Mouse (Mus musculus) cerebellum, postnatal 14 days (tissue): ENCODE data around the gene Cdh12.
"Not testable (repeated sequence)": the region's sequence is repeated elsewhere in the genome, so short reads cannot be mapped to it uniquely, and the experiment has no call there.

ENCODE experiments used
- DNase-seq, 2 experiments: peaks; one replicate each; pipeline ENCODE4 v3.0.0; 2021; ENCODE audit warnings: mixed read lengths in 2 of 2

The Cdh12 gene

GRCm38 (mm10) chr15:20448861-20449663 is at the start of gene Cdh12:
TSS of gene Cdh12 (plus strand) at chr15:20449265.
- DNase-seq, result peak; percentile 15 to 31

DNA sequence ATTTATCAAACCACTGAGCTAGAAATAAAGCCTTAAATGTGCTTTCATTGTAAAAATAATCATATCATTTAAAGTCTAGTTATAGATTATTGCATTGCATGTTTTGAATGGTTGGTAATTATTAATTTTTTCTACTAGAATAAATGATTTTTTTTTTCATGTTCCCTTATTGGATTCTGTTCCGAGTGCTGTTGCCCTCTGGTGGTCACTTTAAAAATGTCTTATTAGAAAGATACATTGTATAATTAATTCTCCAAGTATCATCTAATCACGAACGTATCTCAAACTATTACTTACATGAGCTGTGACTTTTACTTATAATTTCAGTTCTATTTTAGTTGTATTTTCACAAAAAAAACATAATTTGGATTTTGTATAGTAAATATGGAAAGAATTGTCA is 45.5 kb upstream of the Cdh12 start:
- peak; percentile 10 to 13 for DNase-seq

GRCm38 (mm10) chr15:20413397-20413796 is 35.7 kb upstream of the Cdh12 start:
- DNase-seq, result no peak

DNA sequence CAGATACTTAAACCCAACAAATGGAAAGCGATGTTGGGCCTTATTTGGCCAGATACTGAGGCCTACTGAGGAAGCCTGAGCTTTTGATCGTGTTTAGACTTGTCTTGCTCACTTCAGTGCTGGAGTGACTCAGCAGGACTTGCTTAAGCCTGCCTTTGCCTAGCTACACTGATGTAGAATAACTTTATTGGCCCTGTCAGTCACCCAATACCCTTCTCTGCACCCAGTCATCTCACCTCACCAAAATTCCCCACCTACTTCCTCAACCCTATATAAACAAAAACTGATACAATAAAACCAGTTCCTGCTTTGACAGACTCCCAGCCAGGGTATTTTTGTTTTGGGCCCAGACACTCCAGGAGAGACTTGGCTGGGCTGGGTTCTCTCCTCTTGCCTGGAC is 12.7 kb upstream of the Cdh12 start:
- peak in 1 of 2 experiments; percentile 4 for DNase-seq

GRCm38 (mm10) chr15:20450558-20450957 is 1.5 kb downstream of the Cdh12 start:
- DNase-seq, result no peak

- DNase-seq, result no peak
These were observed 9.4 kb downstream of the Cdh12 start for GRCm38 (mm10) chr15:20458508-20458907.

DNA sequence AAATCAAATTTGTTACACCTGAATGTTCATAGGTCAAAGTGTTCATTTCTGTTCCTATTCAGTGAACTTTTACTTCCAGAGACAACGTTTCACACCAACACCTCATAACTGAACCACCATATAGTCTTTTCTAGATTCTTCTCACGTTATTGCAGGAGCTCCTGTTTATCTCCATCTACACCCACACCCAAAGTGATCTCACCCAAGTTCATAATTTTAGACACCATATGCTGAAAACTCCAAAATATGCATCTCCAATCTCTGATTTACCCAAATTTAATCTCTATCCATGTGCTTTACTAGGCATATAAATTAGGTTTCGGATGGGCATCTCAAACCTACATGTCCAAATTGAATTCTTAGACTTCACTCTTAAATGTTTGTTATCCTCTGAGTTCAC is 13.4 kb downstream of the Cdh12 start:
- no peak for DNase-seq

DNA sequence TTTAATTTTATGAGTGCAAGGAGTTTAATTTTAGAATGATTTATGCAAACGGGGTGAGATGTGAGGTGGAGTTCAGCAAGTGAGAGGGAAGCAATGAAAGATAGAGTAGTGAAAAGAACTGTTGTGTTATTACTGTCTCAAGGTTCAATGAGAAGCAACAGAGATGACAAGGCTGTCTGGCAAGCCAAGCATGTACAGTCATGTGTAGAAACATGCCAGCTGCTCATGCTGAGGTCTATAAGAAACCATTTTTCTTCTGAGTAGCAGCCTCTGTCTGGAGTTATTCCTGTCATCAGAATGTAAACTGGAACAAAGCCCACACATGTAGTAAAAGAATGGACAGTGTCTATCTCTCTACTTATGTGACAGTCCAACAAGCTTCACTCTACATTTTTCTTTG is 14.5 kb downstream of the Cdh12 start:
- DNase-seq, result no peak

DNA sequence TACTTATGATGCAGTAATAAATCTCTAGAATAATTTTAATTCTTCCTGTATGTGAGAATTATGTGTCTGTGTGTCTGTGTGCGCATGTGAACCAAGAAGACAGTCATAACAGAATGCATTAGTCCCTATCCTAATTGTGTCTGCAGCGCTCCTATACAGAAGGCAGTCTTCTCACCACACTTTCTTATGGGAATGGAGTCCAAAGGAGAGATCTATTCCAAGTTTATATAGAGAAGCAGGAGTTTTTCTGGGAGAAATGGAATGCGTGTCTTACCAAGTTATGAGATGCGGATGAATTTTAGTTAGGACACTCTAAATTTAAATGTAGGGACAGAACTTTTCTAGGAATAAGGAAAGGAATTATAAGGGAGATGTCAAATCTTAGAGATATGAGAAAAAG is 101.9 kb downstream of the Cdh12 start:
- DNase-seq, result no peak

DNA sequence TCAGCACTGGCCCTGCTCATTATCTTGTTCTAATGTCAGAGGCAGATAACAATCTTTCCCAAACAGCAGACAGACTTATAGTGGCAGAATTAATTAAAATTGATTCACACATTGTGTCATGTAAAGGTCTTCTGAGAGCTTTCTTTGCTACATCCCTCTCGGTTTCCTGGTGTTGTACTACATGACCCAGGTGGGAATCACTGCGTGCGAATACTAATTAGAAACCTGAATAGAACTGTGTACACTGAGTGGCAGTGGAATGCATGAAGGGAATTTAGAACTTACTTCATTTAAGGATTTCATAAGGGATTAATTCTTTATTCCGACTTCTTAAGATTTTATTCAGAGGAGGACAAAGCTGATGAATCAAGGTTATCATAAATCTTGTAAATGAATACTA is 121.9 kb downstream of the Cdh12 start:
- no peak for DNase-seq

- no peak for DNase-seq
These were observed 133.6 kb downstream of the Cdh12 start for GRCm38 (mm10) chr15:20582567-20583075.

GRCm38 (mm10) chr15:20591599-20591998 is 142.5 kb downstream of the Cdh12 start:
- DNase-seq, result no peak

DNA sequence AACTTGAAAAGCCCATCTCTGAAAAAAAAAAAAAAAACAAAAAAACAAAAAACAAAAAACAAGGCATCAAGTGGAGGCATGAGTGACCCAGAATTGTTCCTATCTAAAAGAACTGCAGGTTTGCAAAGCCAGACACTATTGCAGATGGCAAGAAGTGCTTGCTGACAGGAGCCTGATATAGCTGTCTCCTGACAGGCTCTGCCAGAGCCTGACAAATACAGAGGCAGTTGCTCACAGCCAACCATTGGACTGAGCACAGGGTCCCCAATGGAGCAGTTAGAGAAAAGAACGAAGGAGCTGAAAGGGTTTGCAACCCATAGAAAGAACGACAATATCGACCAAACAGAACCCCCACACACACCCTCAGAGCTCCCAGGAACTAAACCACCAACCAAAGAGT is 156.7 kb downstream of the Cdh12 start:
- not testable (repeated sequence) for DNase-seq

DNA sequence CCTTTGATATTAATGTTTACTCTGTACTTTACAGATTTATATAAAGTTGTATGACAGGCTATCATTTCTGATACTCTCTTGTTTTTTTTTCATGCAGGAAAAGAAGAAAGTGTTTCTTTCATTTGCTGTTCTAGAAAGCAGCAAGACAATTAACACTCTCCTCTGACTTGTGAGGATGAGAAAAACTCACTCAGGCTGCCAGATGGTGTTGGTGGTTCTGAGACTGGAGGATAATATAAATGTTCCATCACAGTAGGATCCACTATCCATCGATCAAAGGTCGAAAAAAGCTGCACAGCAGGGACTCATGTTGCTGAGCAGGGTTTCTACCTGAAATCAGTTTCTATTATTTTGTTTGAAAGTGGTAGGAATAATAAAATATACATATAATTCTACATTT is 185.5 kb downstream of the Cdh12 start:
- no peak for DNase-seq

- DNase-seq, result no peak
These were observed 190.1 kb downstream of the Cdh12 start for GRCm38 (mm10) chr15:20639155-20639554.

DNA sequence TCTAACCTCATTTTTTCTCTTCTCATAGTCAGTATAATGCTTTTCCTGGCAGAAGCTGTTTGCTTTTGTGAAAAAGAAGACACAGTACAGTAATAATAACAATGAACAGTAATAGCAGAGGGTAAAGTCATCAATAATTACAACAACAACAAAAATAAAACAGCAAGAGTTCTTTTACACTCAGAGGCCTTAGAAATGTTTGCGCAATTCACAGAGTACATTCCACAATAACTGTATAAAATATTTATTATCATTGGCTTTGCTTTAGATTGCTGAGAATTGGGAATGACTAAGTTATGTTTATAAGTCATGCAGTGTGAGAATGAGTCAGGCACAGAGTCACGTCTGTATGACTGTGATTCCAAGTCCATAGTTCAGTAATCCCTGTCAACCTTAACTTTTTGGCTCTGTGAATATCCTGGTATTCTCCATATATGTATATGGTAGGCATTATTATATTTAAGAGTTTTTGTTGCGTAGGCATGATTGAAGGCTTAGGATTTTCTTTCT is 193.9 kb downstream of the Cdh12 start:
- no peak for DNase-seq

DNA sequence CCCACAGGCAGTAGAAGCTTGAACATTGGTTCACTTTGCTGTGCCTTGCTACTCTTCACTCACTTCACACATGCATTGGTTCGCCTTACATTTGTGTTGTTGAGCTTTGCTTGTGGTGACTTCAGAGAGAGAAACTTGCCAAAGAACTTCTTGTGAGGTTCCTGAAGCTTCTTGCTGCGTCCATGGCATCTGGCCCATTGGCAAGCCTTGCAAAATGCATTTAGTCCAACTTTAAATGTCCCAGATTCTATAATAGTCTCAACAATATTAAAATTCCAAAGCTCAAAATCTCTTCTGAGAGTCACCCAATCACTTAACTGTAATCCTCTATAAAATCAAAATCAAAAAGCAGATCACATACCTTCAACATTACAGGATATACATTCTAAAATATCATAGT is 211.2 kb downstream of the Cdh12 start:
- no peak for DNase-seq

- no peak for DNase-seq
These were observed 217.6 kb downstream of the Cdh12 start, which contains the start of gene Acot10 for GRCm38 (mm10) chr15:20666650-20667049. TSS of gene Acot10 (minus strand) at chr15:20666750.

DNA sequence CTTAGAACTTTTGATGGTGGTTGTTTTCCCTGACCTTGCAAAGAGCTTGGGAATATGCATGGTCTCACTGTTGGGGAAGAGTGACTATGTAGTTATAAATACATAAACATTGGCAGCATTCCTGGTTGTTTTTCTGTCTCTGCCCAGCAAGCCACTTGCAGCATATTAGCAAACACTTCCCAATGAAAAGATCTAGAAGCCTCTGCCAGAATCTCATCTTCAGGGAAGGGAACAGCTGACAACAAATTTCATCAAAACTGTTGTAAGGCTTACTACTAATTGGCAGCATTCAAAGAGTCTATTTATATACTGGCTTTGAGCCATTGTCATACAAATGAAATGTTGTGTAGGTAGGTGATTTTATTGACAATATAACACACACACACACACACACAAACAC is 218.3 kb downstream of the Cdh12 start:
- peak in 1 of 2 experiments; percentile 8 for DNase-seq

GRCm38 (mm10) chr15:20667989-20668388 is 218.9 kb downstream of the Cdh12 start:
- no peak for DNase-seq

- not testable (repeated sequence) for DNase-seq
These were observed 220.4 kb downstream of the Cdh12 start for GRCm38 (mm10) chr15:20669507-20669906.

DNA sequence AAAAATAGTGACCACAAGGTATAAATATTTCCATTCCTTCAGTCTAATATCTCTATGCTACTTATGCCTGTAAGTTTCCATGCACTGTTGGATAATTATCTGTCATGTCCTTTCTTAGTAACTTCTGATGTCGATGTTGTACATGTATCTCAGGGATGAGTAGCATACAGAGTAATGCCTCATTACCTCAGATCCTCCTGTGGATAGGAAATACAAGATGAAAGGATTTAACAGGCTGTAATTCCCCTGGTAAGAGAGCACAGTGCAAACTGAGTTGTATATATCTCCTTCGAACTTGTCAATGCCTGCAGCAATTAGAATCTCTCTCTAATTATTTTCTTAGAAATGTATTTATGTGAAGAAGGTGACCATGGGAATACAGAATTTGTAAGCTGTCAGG is 233.7 kb downstream of the Cdh12 start:
- DNase-seq, result no peak

- DNase-seq, result no peak
These were observed 235.1 kb downstream of the Cdh12 start for GRCm38 (mm10) chr15:20684200-20684599.

- no peak for DNase-seq
These were observed 247.2 kb downstream of the Cdh12 start for GRCm38 (mm10) chr15:20696229-20696628.
